Mouse (Mus musculus): ENCODE results near the gene Prkd3. TPM values are rescaled to one million over a fixed set of nuclear protein-coding genes. Genes with fewer than 3 reads are reported as not detected.
A peak's percentile ranks its signal among the peaks of the same experiment; 100 is the strongest.

Gene Prkd3
- polyA plus RNA-seq, 1 experiment from 2014 or later: 21.8 TPM

- H3K36me3 ChIP-seq: no peaks in the 10 kb centered on the region
- no peak overlapping the region for H3K9ac ChIP-seq
- H3K27ac ChIP-seq: no peak overlapping the region
- no peaks in the 10 kb centered on the region for H3K4me1 ChIP-seq (replicated peaks)
- H3K27me3 ChIP-seq: no peaks in the 10 kb centered on the region
- H3K9me3 ChIP-seq (replicated peaks): no peaks in the 10 kb centered on the region
- WGBS: 75% methylated on average over 4 of the region's 4 CpGs
- ATAC-seq (replicated peaks; ENCODE audit: insufficient number of reproducible peaks, insufficient read depth, low FRiP score, low read depth): no peak
- H3K4me2 ChIP-seq: no peak overlapping the region
- H3K4me3 ChIP-seq: no peak overlapping the region
Measured at GRCm38 (mm10) chr17:79032782-79033181, 12.2 kb upstream of the Prkd3 start.

GRCm38 (mm10) chr17:79031569-79031968 is 11.0 kb upstream of the Prkd3 start:
- no peaks in the 10 kb centered on the region for H3K36me3 ChIP-seq
- 78% methylated on average over 5 of the region's 5 CpGs for WGBS
- H3K9me3 ChIP-seq (replicated peaks): no peaks in the 10 kb centered on the region
- ATAC-seq (replicated peaks; ENCODE audit: insufficient number of reproducible peaks, insufficient read depth, low FRiP score, low read depth): no peak
- H3K9ac ChIP-seq: no peak overlapping the region
- no peaks in the 10 kb centered on the region for H3K27me3 ChIP-seq
- H3K27ac ChIP-seq: no peak overlapping the region
- no peak overlapping the region for H3K4me2 ChIP-seq
- H3K4me1 ChIP-seq (replicated peaks): no peaks in the 10 kb centered on the region
- no peak overlapping the region for H3K4me3 ChIP-seq

DNA sequence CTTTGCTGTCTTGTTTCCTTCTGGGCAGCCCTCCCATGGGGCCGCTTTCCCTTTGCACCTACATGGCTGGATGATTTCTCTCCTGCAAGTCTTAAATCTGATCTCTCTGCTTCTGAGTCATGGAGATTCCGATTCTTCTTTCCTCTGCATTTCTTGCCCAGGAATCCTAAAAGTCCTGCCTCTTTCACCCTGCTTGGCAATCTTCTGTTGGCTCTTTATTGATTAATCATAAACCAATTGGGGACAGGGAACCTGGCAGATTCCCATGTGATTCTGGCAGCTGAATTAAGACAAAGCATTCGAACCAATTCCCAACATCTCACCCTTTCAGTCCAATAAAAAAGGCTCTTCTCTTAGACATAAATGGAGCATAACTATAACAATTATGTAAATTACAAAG is 8.6 kb upstream of the Prkd3 start:
- no peaks in the 10 kb centered on the region for H3K36me3 ChIP-seq
- 56% methylated on average over 3 of the region's 3 CpGs for WGBS

GRCm38 (mm10) chr17:79024544-79024943 is 3.9 kb upstream of the Prkd3 start:
- Histone ChIP-seq H3K9me3 (replicated peaks) (no peaks in the 10 kb centered on the region), H3K4me2 (no peak overlapping the region), H3K4me1 (replicated peaks) (0 out of 2 replicates have a peak, but pooled peaks cover 5% of the 10 kb centered on the region), H3K36me3 (no peaks in the 10 kb centered on the region), H3K9ac (no peak overlapping the region), H3K4me3 (no peak overlapping the region), H3K27me3 (no peaks in the 10 kb centered on the region), H3K27ac (no peak overlapping the region)
- no peak for ATAC-seq (replicated peaks; ENCODE audit: insufficient number of reproducible peaks, insufficient read depth, low FRiP score, low read depth)
- WGBS: 70% methylated on average over 4 of the region's 4 CpGs

More for the DNA sequence above, 8.6 kb upstream of the Prkd3 start:
- H3K9ac ChIP-seq: no peak overlapping the region
- H3K27me3 ChIP-seq: no peaks in the 10 kb centered on the region
- H3K27ac ChIP-seq: no peak overlapping the region
- no peak overlapping the region for H3K4me2 ChIP-seq
- no peak for ATAC-seq (replicated peaks; ENCODE audit: insufficient number of reproducible peaks, insufficient read depth, low FRiP score, low read depth)
- H3K4me3 ChIP-seq: no peak overlapping the region
- H3K9me3 ChIP-seq (replicated peaks): no peaks in the 10 kb centered on the region
- H3K4me1 ChIP-seq (replicated peaks): no peaks in the 10 kb centered on the region

- no peak for ATAC-seq (replicated peaks; ENCODE audit: insufficient number of reproducible peaks, insufficient read depth, low FRiP score, low read depth)
- no peaks in the 10 kb centered on the region for H3K36me3 ChIP-seq
- H3K27me3 ChIP-seq: no peaks in the 10 kb centered on the region
- no peak overlapping the region for H3K4me3 ChIP-seq
- peaks cover 21% of the 10 kb centered on the region for H3K4me1 ChIP-seq (replicated peaks)
- no peaks in the 10 kb centered on the region for H3K9me3 ChIP-seq (replicated peaks)
- 47% methylated on average over 3 of the region's 3 CpGs for WGBS
- no peak overlapping the region for H3K9ac ChIP-seq
- H3K27ac ChIP-seq: no peak overlapping the region
- no peak overlapping the region for H3K4me2 ChIP-seq
Measured at GRCm38 (mm10) chr17:79022746-79023145, 2.1 kb upstream of the Prkd3 start.

- no peaks in the 10 kb centered on the region for H3K36me3 ChIP-seq
- H3K4me1 ChIP-seq (replicated peaks): peaks cover 30% of the 10 kb centered on the region
- peak overlapping the region; percentile 96 for H3K27ac ChIP-seq
- ATAC-seq (replicated peaks; ENCODE audit: insufficient number of reproducible peaks, insufficient read depth, low FRiP score, low read depth): peak; percentile 45
- WGBS: 1% methylated on average over 24 of the region's 24 CpGs
- H3K4me3 ChIP-seq: peak overlapping the region; percentile 84
- peak overlapping the region; percentile 92 for H3K4me2 ChIP-seq
- H3K9ac ChIP-seq: peak overlapping the region; percentile 90
- H3K27me3 ChIP-seq: no peaks in the 10 kb centered on the region
- no peaks in the 10 kb centered on the region for H3K9me3 ChIP-seq (replicated peaks)
Measured at GRCm38 (mm10) chr17:79020984-79021335, 344 bp upstream of the Prkd3 start.

GRCm38 (mm10) chr17:79019726-79020207 is 849 bp downstream of the Prkd3 start:
- Histone ChIP-seq H3K4me1 (replicated peaks) (peaks cover 37% of the 10 kb centered on the region), H3K36me3 (no peaks in the 10 kb centered on the region), H3K4me2 (peak overlapping the region; percentile 92), H3K27me3 (no peaks in the 10 kb centered on the region), H3K27ac (peak overlapping the region; percentile 96), H3K9me3 (replicated peaks) (no peaks in the 10 kb centered on the region), H3K4me3 (peak overlapping the region; percentile 84), H3K9ac (peak overlapping the region; percentile 90)
- 0% methylated on average over 18 of the region's 18 CpGs for WGBS
- ATAC-seq (replicated peaks; ENCODE audit: insufficient number of reproducible peaks, insufficient read depth, low FRiP score, low read depth): no peak

- ATAC-seq (replicated peaks; ENCODE audit: insufficient number of reproducible peaks, insufficient read depth, low FRiP score, low read depth): no peak
- Histone ChIP-seq H3K4me2 (peak overlapping the region; percentile 92), H3K36me3 (no peaks in the 10 kb centered on the region), H3K4me3 (peak overlapping the region; percentile 12; the same call in 1 of the 2 replicates), H3K9me3 (replicated peaks) (no peaks in the 10 kb centered on the region), H3K9ac (peak overlapping the region; percentile 33; the same call in 1 of the 2 replicates), H3K4me1 (replicated peaks) (peaks cover 37% of the 10 kb centered on the region), H3K27me3 (no peaks in the 10 kb centered on the region), H3K27ac (no peak overlapping the region)
- WGBS: 34% methylated on average over 9 of the region's 9 CpGs
Measured at GRCm38 (mm10) chr17:79018422-79018821, 2.2 kb downstream of the Prkd3 start.

- 42% methylated on average over 10 of the region's 10 CpGs for WGBS
- no peak overlapping the region for H3K4me3 ChIP-seq
- no peaks in the 10 kb centered on the region for H3K27me3 ChIP-seq
- no peak overlapping the region for H3K9ac ChIP-seq
- H3K9me3 ChIP-seq (replicated peaks): no peaks in the 10 kb centered on the region
- H3K36me3 ChIP-seq: peaks cover 22% of the 10 kb centered on the region
- H3K27ac ChIP-seq: no peak overlapping the region
- H3K4me2 ChIP-seq: 0 out of 2 replicates have a peak overlapping the region, but pooled peaks have one; percentile 4
- peaks cover 33% of the 10 kb centered on the region for H3K4me1 ChIP-seq (replicated peaks)
- no peak for ATAC-seq (replicated peaks; ENCODE audit: insufficient number of reproducible peaks, insufficient read depth, low FRiP score, low read depth)
Measured at GRCm38 (mm10) chr17:79015831-79016230, 4.8 kb downstream of the Prkd3 start.

DNA sequence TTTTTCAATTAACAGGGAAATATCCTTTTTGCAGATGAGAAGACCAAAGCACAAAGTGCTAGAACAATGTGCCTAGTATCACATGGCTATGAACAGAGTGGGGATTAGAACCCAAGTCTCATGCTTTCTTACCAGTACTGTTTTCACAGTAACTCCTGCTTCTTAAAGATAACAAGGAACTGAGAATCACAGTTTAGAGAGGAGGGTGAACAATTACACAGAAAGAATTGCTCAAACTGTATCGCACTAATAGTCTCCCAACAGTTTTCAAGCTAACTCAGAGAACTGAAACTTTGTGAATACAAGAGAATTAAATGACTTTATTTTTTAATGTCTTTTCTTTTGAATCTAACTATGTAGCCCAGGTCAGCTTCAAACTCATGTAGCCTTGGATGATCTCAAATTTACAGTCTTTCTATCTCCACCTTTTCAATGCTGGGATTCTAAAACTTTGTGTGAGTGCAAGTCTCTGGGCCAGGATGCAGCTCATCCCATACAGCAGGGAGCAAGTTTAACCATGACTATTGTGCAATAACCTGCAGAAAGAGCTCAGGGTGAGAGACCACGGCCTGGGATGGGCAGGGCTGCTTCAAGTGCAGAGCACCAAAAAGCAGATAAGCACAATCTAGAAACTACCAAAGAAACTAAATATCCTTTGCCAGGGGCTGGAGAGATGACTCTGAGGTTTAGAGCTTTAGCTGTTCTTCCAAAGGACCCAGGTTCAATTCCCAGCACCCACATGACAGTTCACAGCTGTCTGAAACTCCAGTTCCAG is 5.5 kb downstream of the Prkd3 start:
- Histone ChIP-seq H3K27me3 (no peaks in the 10 kb centered on the region), H3K4me3 (no peak overlapping the region), H3K9ac (no peak overlapping the region), H3K4me2 (no peak overlapping the region), H3K36me3 (peaks cover 23% of the 10 kb centered on the region), H3K9me3 (replicated peaks) (no peaks in the 10 kb centered on the region), H3K4me1 (replicated peaks) (peaks cover 32% of the 10 kb centered on the region), H3K27ac (no peak overlapping the region)
- ATAC-seq (replicated peaks; ENCODE audit: insufficient number of reproducible peaks, insufficient read depth, low FRiP score, low read depth): no peak
- WGBS: 78% methylated on average over 2 of the region's 2 CpGs

GRCm38 (mm10) chr17:79013625-79014024 is 7.0 kb downstream of the Prkd3 start:
- Histone ChIP-seq H3K4me2 (no peak overlapping the region), H3K4me1 (replicated peaks) (peaks cover 24% of the 10 kb centered on the region), H3K9ac (no peak overlapping the region), H3K36me3 (peaks cover 23% of the 10 kb centered on the region), H3K9me3 (replicated peaks) (no peaks in the 10 kb centered on the region), H3K27ac (no peak overlapping the region), H3K4me3 (no peak overlapping the region), H3K27me3 (no peaks in the 10 kb centered on the region)
- 57% methylated on average over 2 of the region's 2 CpGs for WGBS
- no peak for ATAC-seq (replicated peaks; ENCODE audit: insufficient number of reproducible peaks, insufficient read depth, low FRiP score, low read depth)

Data from heart, embryonic 15.5 days (tissue).